Mouse (Mus musculus): Measurements from ENCODE around the gene Mmp2. TPM values are rescaled to one million over a fixed set of nuclear protein-coding genes. Genes with fewer than 3 reads are reported as not detected.
"Not testable (repeated sequence)": the region's sequence is repeated elsewhere in the genome, so short reads cannot be mapped to it uniquely, and the experiment has no call there.

Gene Mmp2
- 1 to 10 TPM; 2.0 to 4.5 (median 2.4) TPM for total RNA-seq (2022)

DNA sequence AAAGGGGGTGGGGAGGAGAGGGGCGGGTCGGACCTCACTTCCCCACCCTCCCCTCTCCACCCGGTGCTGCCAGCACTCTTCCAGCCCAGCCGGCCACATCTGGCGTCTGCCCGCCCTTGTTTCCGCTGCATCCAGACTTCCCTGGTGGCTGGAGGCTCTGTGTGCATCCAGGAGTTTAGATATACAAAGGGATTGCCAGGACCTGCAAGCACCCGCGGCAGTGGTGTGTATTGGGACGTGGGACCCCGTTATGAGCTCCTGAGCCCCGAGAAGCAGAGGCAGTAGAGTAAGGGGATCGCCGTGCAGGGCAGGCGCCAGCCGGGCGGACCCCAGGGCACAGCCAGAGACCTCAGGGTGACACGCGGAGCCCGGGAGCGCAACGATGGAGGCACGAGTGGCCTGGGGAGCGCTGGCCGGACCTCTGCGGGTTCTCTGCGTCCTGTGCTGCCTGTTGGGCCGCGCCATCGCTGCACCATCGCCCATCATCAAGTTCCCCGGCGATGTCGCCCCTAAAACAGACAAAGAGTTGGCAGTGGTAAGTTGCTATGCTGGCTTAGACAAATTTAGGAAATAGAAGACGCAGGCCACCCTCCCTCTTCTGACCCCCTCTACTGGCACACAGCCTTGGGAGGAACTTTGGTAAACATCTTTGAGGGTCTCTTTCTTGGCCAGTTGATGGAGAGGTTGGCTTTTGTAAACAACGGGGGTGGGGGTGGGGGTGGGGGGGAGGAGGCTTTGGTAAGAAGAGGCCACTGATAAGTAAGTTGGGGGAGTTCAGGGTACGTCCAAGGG is at the start of gene Mmp2:
Mmp2 (plus strand) TSS at position 49 of the 792 bp plus-strand sequence.
- DNase-seq (ENCODE audit: low spot score in 2 of 2): no peak

GRCm38 (mm10) chr8:92780976-92781375 is 46.1 kb upstream of the Mmp2 start:
- no peak for DNase-seq (ENCODE audit: low spot score in 2 of 2)

GRCm38 (mm10) chr8:92783906-92784610 is 43.0 kb upstream of the Mmp2 start:
- no peak for DNase-seq (ENCODE audit: low spot score in 2 of 2)

- DNase-seq (ENCODE audit: low spot score in 2 of 2): no peak
Measured at GRCm38 (mm10) chr8:92790835-92791234, 36.3 kb upstream of the Mmp2 start.

GRCm38 (mm10) chr8:92791999-92792398 is 35.1 kb upstream of the Mmp2 start:
- DNase-seq (ENCODE audit: low spot score in 2 of 2): not testable (repeated sequence)

- no peak for DNase-seq (ENCODE audit: low spot score in 2 of 2)
Measured at GRCm38 (mm10) chr8:92793852-92794580, 33.1 kb upstream of the Mmp2 start.

DNA sequence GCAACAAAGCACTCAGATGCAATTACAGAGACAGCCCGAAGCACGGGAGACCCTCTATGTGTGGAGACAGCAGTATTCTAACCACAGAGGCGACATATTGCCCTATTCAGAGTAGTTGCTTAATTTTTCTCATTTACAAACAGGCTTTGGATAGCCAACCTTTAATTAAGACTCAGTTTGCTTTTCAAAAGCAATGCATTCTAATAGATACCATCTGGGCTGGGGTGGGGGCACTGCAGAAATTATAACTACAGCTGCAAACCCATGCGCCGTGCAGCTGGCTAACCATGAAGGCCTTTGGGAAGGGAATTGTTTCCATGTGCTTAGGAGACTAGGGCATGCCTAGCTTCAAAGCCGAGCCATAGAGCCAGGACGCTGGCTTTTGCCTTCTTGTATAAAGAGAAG is 29.6 kb upstream of the Mmp2 start:
- DNase-seq (ENCODE audit: low spot score in 2 of 2): no peak

DNA sequence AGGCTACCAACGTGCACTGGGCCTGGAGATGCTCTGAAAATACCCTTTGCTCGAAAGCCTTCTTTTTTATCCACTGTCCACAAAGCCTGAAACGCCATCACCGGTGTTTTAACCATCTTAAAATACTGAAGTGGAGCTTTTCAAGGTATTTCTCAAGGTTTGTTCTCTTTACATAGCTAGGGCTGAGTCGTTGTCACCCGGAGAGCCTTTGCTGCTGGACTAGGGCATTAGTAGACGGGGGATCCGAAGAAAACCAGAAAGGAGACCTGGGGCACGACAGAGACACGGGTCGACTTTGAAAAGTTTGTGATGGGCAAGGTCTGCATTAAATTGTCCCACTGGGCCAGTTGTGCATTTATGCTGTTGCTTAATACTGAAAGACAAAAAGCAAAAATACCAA is 27.7 kb upstream of the Mmp2 start:
- no peak for DNase-seq (ENCODE audit: low spot score in 2 of 2)

DNA sequence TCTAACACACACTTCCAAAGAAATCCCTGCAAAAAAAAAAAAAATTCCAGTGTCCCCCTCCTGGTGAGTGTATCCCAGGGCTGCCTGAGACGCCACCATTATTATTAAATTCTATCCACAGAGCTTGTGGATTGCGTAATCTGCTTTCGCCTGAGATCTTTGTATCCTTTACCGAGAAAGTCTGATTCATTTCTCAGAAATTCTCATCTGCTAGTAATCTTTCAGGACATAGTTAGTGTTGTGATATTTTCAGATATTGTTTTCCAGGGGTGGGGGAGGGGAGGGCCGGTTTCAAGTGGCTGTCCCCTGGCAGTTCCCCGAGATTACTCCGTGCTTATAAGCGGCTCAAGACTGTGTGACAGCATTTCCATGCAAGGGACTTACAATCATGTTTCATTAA is 25.9 kb upstream of the Mmp2 start:
- no peak for DNase-seq (ENCODE audit: low spot score in 2 of 2)

- DNase-seq (ENCODE audit: low spot score in 2 of 2): no peak
Measured at GRCm38 (mm10) chr8:92802591-92802990, 24.5 kb upstream of the Mmp2 start.

GRCm38 (mm10) chr8:92812773-92813172 is 14.3 kb upstream of the Mmp2 start:
- DNase-seq (ENCODE audit: low spot score in 2 of 2): no peak

DNA sequence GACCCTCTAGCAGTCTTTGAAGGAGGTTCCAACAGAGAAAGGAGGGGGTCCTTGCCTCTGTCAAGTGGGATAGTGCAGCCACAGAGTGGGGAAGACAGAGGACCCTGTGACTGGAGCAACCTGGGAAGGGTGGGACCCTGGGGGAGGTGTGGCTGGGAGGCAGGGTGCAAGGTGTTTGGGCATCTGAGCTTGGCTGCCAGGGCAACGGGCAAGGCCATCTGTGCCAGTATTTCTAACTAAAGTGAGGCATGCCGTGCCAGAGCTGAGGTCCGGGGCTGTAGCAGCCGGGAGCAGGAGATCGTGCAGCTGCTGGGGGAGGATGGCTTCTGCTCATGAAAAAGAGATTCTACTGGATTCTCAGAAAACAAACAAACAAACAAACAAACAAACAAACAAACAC is 11.4 kb upstream of the Mmp2 start:
- DNase-seq (ENCODE audit: low spot score in 2 of 2): no peak

DNA sequence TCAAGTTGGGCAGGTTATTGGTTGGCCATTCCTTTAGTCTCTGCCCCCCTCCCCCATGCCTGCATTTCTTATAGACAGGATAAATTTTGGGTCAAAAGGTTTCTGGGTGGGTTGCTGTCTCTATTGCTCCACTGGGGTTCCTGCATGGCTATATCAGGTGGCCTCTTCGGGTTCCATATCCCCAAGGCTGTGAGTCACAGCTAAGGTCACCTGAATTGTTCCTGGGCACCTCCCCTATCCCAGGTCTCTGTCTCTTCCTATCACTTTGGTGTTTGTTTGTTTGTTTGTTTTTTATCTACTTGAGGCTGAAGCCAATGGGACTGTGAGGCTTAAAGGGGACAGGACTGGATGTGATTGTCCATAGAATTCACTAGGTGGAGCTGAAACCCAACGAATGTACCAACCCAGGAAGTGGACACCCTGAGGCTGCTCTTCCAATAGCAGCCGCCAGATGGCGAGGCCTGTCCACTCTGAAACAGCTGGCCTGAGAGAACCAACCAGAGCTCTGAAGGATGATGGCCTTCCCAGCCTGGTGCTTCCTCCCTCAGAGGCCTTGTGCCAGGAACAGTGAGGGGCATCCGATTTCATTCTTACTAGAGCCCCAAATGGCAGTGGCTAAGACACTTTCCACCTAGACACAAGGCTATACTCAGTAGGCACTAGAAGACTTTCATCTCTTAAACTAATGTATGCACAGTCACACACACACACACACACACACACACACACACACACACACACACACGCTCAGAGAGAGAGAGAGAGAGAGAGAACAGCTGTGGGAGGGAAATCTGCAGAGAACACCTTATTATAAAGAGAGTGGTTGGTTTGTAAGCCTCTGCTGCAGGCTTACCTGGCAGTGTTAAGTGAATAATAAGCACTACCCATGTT is 8.9 kb upstream of the Mmp2 start:
- peak; percentile 83 to 93 for DNase-seq (ENCODE audit: low spot score in 2 of 2)

DNA sequence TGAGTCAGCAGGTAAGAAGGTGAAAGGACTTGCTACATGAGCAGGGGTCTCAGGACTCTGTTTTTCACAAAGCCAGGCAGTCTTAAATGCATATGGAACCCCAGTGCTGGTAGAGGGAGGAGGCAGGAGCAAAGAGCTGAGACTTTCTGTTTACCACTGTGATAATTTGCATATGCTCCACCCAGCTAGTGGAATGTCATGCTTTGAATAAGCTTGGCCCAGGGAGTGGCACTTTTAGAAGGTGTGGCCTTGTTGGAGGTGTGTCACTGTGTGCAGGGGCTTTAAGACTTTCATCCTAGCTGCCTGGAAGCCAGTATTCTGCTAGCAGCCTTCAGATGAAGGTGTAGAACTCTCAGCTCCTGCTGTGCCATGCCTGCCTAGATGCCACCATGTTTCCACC is 5.9 kb upstream of the Mmp2 start:
- DNase-seq (ENCODE audit: low spot score in 2 of 2): no peak

- no peak for DNase-seq (ENCODE audit: low spot score in 2 of 2)
Measured at GRCm38 (mm10) chr8:92822386-92822785, 4.7 kb upstream of the Mmp2 start.

GRCm38 (mm10) chr8:92825991-92826390 is 1.1 kb upstream of the Mmp2 start:
- DNase-seq (ENCODE audit: low spot score in 2 of 2): no peak

DNA sequence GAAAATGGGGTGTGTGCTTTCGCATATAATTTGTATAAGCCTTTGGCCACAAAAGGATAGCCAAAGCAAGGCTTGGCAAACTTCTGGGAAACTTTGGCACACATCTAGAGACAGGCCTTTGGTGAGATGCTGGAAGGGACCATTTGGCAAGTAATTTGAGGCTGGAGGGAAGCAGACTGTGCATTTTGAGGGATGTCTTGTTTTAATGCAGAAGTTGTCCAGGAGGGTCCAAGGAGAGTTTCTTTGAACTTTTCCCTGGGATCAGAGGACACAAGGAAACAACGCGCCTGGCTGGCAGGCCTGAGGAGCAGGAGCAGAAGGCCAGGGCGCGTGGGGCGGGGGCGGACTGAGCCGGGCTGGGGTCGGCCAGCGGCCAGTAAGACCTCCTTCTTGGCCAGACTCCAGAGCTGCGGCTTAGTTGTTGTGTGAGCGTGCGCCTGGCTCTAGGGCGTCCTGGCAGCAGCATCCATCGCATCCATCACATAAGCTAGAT is 1.2 kb downstream of the Mmp2 start:
- no peak for DNase-seq (ENCODE audit: low spot score in 2 of 2)

DNA sequence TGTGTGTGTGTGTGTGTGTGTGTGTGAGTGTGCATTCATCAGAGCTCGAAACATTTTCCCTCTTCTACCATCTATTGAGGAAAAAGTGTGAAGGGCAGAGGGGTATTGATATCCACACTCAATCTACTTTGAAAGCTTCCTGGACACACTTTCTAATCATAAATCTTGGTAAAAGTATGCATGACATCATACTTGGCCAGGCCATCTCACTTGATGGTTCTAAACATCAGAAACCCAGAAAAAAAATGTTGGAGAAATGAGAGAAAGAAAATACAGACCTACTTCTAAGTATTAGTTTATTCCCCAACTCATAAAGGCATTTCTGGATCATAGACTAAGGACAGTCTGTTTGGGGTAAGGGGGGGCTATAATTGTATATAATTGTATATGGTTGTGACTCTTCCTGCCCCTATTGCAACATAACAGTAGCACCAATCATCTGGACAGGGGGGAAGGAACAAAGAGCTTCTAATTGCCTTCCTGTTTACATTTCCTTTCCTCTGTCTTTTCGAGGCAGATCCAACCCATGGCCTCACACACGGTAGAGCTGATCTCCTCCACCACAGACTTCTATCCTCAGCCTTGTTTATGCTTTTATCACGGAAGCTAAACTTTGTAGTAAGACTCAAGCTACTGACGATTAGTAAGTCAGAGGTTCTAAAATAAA is 7.1 kb downstream of the Mmp2 start:
- DNase-seq (ENCODE audit: low spot score in 2 of 2): no peak

DNA sequence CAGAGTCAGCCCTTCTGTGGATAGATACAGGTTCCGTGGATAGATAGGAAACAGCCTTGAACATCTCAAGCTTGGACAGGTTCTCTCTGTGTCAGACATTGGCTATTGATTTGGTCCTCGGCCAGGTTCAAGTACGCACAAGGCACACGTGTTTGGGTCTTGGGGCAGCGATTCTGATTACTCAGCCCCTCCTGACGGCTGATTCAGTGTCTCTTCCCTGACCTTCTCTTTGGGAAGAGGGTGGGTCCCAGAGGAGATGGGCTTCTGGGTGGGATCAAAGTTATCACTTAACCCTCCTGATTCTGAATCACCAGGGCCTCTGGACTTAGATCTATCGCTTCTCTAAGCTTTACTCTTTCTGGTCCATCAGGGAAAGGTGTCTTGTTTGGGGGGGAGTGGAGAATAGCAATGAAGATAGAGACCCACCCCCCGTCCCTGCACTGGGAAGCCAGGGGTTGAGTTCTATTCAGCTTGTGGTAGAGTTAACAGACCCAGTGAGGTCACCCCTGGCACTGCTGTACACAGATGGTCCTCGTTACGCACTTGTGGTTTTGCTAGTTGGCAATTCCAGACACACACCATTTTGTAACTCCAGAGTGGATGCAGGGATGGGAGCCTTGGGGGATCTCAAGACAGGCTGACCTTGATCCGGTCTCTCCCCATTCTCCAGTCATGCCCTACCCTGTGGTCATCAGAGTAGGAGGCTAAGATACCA is 7.9 kb downstream of the Mmp2 start:
- no peak for DNase-seq (ENCODE audit: low spot score in 2 of 2)

DNA sequence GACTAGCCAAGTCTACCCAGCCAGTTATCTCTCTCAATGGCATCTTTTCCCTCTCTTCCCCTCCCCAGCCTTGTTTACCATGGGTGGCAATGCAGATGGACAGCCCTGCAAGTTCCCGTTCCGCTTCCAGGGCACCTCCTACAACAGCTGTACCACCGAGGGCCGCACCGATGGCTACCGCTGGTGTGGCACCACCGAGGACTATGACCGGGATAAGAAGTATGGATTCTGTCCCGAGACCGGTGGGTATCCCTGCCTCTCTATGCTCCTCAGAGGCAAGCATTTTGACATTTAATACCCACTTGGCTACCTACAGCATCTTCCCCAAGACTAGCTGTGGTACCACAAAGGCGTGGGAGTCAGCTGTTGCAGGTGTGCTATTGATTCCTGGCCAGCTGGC is 8.8 kb downstream of the Mmp2 start:
- no peak for DNase-seq (ENCODE audit: low spot score in 2 of 2)
